Mouse (Mus musculus) liver, embryonic 14.5 days (tissue): Measurements from ENCODE around the gene Btbd9.

Experiments used
- CTCF ChIP-seq: IDR thresholded peaks from 2 replicates; pipeline ENCODE4 v1.5.1; 2016; ENCODE audit warnings: antibody characterized with exemption, low read depth, control low read depth
- EP300 ChIP-seq: IDR thresholded peaks from 2 replicates; pipeline ENCODE4 v1.6.1; 2016; ENCODE audit warnings: antibody characterized with exemption, low read depth

DNA sequence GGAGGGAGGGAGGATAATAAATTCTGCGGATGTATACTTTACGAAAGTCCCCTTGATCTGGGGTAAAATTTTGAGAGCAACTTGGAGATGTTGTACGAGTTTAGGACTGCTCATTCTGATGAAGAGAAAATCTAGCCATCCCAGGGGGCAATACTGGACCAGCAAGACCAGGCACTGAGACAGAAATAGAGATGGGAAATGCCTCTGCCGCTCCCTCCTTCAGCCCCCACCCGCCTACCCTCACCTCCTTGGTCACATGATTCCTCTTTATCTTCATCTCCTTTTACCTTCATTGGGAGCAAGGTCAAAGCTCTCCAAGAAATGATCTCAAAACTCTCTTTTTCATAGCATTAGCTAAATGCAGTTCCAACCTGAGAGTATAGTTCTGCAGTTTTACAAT, 88.6 kb downstream of the Btbd9 start:
- no peak for TF ChIP-seq CTCF
- no peak for TF ChIP-seq EP300
